14 mouse cellular contexts compared by ENCODE assay signal in genomic region chr6:86736313-86736712, GRCm38 (mm10).
"Had no signal": no experiment of that assay in that cellular context is flagged by ENCODE, and none has a peak within 500 bp of the region (broad histone marks: within the 10 kb centered on the region; RNA-seq: fewer than 3 reads in every experiment).

No protein-coding gene starts in this region.

- H3K4me3 ChIP-seq: limb, embryonic 12.5 days; liver, embryonic 13.5 days; lung, embryonic 15.5 days; midbrain, embryonic 10.5 days; myocyte; neural tube, embryonic 15.5 days had no signal

- DNase-seq: kidney, postnatal 25 days; liver; liver, embryonic 13.5 days; liver, postnatal 0 days; lung, postnatal 14 days; midbrain, embryonic 14.5 days; right cerebral cortex, adult 18-20 months; right cerebral cortex, postnatal 25 days; thymus, postnatal 4 days had no signal

- ATAC-seq: liver, postnatal 0 days had no signal

- H3K9me3 ChIP-seq: liver, embryonic 13.5 days; lung, embryonic 15.5 days; midbrain, embryonic 10.5 days; neural tube, embryonic 15.5 days had no signal

- H3K27me3 ChIP-seq: limb, embryonic 12.5 days; liver, embryonic 13.5 days; lung, embryonic 15.5 days; neural tube, embryonic 15.5 days had no signal

- H3K36me3 ChIP-seq: limb, embryonic 12.5 days; lung, embryonic 15.5 days; midbrain, embryonic 10.5 days; neural tube, embryonic 15.5 days had no signal

- H3K9ac ChIP-seq: limb, embryonic 12.5 days; liver, embryonic 13.5 days; liver, postnatal 0 days; lung, embryonic 15.5 days; neural tube, embryonic 15.5 days had no signal

- H3K27ac ChIP-seq: limb, embryonic 12.5 days; liver, embryonic 13.5 days; lung, embryonic 15.5 days; midbrain, embryonic 10.5 days; neural tube, embryonic 15.5 days had no signal

- H3K4me2 ChIP-seq: limb, embryonic 12.5 days; liver, embryonic 13.5 days; lung, embryonic 15.5 days; neural tube, embryonic 15.5 days had no signal
